Mouse (Mus musculus): ENCODE measurements around the gene Hoxd12. TPM values are rescaled to one million over a fixed set of nuclear protein-coding genes. Genes with fewer than 3 reads are reported as not detected.
A peak's percentile ranks its signal among the peaks of the same experiment; 100 is the strongest.

The Hoxd12 gene
- polyA plus RNA-seq, 1 experiment from 2014 or later: not detected

DNA sequence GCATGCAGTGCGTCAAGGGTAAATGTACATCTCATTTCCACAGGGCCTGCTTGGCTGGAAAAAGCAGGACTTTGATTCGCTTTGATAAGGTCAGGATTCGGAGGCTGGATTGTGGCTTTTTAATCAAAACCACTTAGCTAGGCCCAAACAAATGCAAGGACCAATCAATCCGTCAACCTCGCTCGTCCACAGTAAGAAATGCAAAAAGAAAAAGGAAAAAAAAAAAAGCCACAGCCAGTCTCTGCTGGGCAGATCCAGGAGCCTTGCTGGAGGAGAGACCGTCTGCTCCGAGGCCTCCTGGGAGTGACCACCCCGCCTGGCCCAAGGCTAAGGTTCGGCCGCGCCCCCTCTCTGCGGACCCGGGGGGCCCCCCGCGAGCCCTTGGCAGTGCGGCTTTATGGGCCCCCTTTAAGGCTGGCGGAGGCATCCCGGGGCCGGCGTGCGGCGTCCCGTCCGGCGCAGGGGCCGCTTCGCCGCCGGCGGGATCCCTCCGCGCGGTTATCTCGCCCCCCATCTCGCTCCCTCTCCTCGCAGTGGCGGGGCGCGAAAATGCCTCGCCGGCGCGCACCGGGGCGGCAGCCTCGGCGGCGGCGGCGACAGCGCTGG is 29.7 kb downstream of the Hoxd12 start, which contains the start of gene Hoxd8:
Gene Hoxd8, plus strand, starts transcription at position 223 of the 606 bp plus-strand sequence.
- peak; percentile 19; the same call in 1 of the 2 replicates for ATAC-seq (replicated peaks; ENCODE audit: extremely low read depth, insufficient read depth, low FRiP score)
- peak within 1 kb of the TSS; percentile 53 for H3K4me3 ChIP-seq (ENCODE audit: low read length)
- H3K4me1 ChIP-seq (ENCODE audit: control insufficient read depth, insufficient read depth, low read length): peaks cover 3% of the 10 kb centered on the region; the same call in 1 of the 2 replicates
- no peaks in the 10 kb centered on the region for H3K36me3 ChIP-seq (ENCODE audit: control insufficient read depth, insufficient read depth)
- no peaks in the 10 kb centered on the region for H3K9me3 ChIP-seq (replicated peaks; ENCODE audit: control insufficient read depth, low read length)
- no peak within 1 kb of the TSS for H3K27ac ChIP-seq (ENCODE audit: low read length)
- H3K9ac ChIP-seq (ENCODE audit: low read length): peak within 1 kb of the TSS; percentile 46
- WGBS: 3% methylated on average over 46 of the region's 52 CpGs
- peak within 1 kb of the TSS; percentile 77 for H3K4me2 ChIP-seq (ENCODE audit: low read depth, low read length)
- H3K27me3 ChIP-seq (ENCODE audit: control insufficient read depth, insufficient read depth, low read length): peaks cover 93% of the 10 kb centered on the region

DNA sequence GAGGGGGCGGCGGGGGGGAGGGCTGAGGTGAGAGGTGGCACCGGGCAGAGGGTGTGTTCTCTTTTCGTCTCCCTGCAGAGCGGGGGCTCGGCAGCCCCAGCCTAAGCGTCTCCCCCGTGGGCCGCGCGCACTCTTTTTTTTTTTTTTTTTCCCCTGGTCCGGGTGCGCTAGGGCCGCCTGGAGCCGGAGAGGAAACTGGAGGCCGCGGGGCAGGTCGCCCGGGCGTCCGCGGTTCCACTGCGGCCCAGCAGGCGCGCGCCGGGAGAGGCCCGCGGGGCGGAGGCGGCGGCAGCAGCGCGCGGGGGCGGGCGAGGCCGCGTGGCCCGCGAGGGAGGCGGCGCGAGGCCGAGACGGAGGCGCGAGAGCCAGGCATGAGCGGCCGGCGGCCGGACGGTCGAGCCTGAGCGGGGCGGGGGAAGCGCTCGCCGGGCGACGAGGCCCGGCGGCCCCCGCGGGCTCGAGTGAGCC is 30.2 kb downstream of the Hoxd12 start:
- H3K4me3 ChIP-seq (ENCODE audit: low read length): peak overlapping the region; percentile 53
- peak overlapping the region; percentile 77 for H3K4me2 ChIP-seq (ENCODE audit: low read depth, low read length)
- WGBS: under 1% methylated on average over 37 of the region's 66 CpGs
- peaks cover 3% of the 10 kb centered on the region; the same call in 1 of the 2 replicates for H3K4me1 ChIP-seq (ENCODE audit: control insufficient read depth, insufficient read depth, low read length)
- no peaks in the 10 kb centered on the region for H3K36me3 ChIP-seq (ENCODE audit: control insufficient read depth, insufficient read depth)
- H3K27ac ChIP-seq (ENCODE audit: low read length): no peak overlapping the region
- peak overlapping the region; percentile 46 for H3K9ac ChIP-seq (ENCODE audit: low read length)
- H3K27me3 ChIP-seq (ENCODE audit: control insufficient read depth, insufficient read depth, low read length): peaks cover 93% of the 10 kb centered on the region
- H3K9me3 ChIP-seq (replicated peaks; ENCODE audit: control insufficient read depth, low read length): no peaks in the 10 kb centered on the region
- no peak; the same call in 1 of the 2 replicates for ATAC-seq (replicated peaks; ENCODE audit: extremely low read depth, insufficient read depth, low FRiP score)

DNA sequence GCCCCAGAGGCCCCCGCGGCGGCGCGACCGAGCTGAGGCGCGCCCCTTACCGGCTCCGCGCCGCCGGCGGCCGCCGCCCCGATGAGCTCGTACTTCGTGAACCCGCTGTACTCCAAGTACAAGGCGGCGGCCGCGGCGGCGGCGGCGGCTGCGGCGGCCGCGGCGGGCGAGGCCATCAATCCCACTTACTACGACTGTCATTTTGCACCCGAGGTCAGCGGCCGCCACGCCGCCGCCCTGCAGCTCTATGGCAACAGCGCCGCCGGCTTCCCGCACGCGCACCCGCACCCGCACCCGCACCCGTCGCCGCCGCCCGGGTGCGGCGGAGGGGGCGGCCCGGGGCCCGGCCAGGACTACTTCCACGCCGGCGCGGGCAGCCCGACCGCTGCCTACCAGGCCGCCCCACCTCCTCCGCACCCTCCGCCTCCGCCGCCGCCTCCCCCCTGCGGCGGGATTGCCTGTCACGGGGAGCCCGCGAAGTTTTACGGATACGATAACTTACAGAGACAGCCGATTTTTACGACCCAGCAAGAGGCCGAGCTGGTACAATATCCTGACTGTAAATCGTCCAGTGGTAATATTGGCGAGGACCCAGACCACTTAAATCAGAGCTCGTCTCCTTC is 30.8 kb downstream of the Hoxd12 start:
- Histone ChIP-seq H3K4me1 (ENCODE audit: control insufficient read depth, insufficient read depth, low read length) (peaks cover 3% of the 10 kb centered on the region; the same call in 1 of the 2 replicates), H3K9ac (ENCODE audit: low read length) (peak overlapping the region; percentile 46)
- WGBS: under 1% methylated on average over 60 of the region's 85 CpGs

DNA sequence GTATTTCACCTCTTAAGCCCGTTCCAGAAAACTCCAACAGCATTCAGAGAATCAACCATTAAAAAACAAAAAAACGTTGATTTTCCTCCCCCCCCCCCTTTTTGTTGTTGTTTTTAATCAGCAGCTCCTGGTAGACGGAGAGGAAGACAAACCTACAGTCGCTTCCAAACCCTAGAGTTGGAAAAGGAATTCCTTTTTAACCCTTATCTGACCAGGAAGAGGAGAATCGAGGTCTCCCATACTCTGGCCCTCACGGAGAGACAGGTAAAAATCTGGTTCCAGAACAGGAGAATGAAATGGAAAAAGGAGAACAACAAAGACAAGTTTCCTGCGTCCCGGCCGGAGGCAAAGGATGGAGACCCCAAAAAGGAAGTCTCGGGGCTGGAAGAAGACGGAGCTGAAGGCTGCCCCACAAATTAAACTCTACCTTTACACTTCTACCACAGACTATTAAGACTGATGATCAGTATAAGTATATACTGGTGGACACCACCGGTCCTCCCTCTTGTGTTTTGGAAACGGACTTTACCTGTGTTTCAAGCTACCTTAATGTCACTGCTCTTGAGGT is 31.7 kb downstream of the Hoxd12 start:
- H3K36me3 ChIP-seq (ENCODE audit: control insufficient read depth, insufficient read depth): no peaks in the 10 kb centered on the region
- no peak overlapping the region for H3K4me3 ChIP-seq (ENCODE audit: low read length)
- no peak for ATAC-seq (replicated peaks; ENCODE audit: extremely low read depth, insufficient read depth, low FRiP score)
- peaks cover 3% of the 10 kb centered on the region; the same call in 1 of the 2 replicates for H3K4me1 ChIP-seq (ENCODE audit: control insufficient read depth, insufficient read depth, low read length)
- H3K27me3 ChIP-seq (ENCODE audit: control insufficient read depth, insufficient read depth, low read length): peaks cover 91% of the 10 kb centered on the region
- H3K27ac ChIP-seq (ENCODE audit: low read length): no peak overlapping the region
- no peak overlapping the region for H3K4me2 ChIP-seq (ENCODE audit: low read depth, low read length)
- no peak overlapping the region for H3K9ac ChIP-seq (ENCODE audit: low read length)
- 3% methylated on average over 13 of the region's 13 CpGs for WGBS
- no peaks in the 10 kb centered on the region for H3K9me3 ChIP-seq (replicated peaks; ENCODE audit: control insufficient read depth, low read length)

More for the DNA sequence above, 30.8 kb downstream of the Hoxd12 start:
- H3K36me3 ChIP-seq (ENCODE audit: control insufficient read depth, insufficient read depth): no peaks in the 10 kb centered on the region
- no peak; the same call in 1 of the 2 replicates for ATAC-seq (replicated peaks; ENCODE audit: extremely low read depth, insufficient read depth, low FRiP score)
- peak overlapping the region; percentile 53 for H3K4me3 ChIP-seq (ENCODE audit: low read length)
- peaks cover 93% of the 10 kb centered on the region for H3K27me3 ChIP-seq (ENCODE audit: control insufficient read depth, insufficient read depth, low read length)
- H3K27ac ChIP-seq (ENCODE audit: low read length): no peak overlapping the region
- H3K4me2 ChIP-seq (ENCODE audit: low read depth, low read length): peak overlapping the region; percentile 77
- H3K9me3 ChIP-seq (replicated peaks; ENCODE audit: control insufficient read depth, low read length): no peaks in the 10 kb centered on the region

DNA sequence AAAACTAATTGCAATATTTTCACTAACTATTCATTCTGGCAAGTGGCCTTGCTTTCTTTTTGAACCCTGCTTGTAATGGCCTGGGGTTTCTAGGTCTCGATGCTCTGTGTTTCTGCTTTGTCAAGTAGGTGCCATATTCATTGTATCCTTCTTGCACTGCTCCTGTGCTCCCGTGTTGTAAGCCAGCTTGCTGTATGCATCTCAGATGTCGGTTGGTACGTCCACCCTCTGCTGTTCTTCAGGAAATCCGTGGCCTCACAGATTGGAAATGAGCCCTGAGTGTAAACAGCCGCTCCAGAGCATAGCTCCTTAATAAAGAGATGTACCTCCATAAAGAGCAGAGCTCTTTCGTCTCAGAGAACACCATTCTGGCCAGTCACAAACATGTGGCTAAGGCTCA is 32.8 kb downstream of the Hoxd12 start:
- H3K36me3 ChIP-seq (ENCODE audit: control insufficient read depth, insufficient read depth): no peaks in the 10 kb centered on the region
- H3K4me3 ChIP-seq (ENCODE audit: low read length): no peak overlapping the region
- no peak overlapping the region for H3K9ac ChIP-seq (ENCODE audit: low read length)
- WGBS: 13% methylated on average over 7 of the region's 7 CpGs
- no peak for ATAC-seq (replicated peaks; ENCODE audit: extremely low read depth, insufficient read depth, low FRiP score)
- H3K27ac ChIP-seq (ENCODE audit: low read length): no peak overlapping the region
- peaks cover 94% of the 10 kb centered on the region for H3K27me3 ChIP-seq (ENCODE audit: control insufficient read depth, insufficient read depth, low read length)
- peaks cover 10% of the 10 kb centered on the region; the same call in 1 of the 2 replicates for H3K4me1 ChIP-seq (ENCODE audit: control insufficient read depth, insufficient read depth, low read length)
- H3K4me2 ChIP-seq (ENCODE audit: low read depth, low read length): no peak overlapping the region
- H3K9me3 ChIP-seq (replicated peaks; ENCODE audit: control insufficient read depth, low read length): no peaks in the 10 kb centered on the region

DNA sequence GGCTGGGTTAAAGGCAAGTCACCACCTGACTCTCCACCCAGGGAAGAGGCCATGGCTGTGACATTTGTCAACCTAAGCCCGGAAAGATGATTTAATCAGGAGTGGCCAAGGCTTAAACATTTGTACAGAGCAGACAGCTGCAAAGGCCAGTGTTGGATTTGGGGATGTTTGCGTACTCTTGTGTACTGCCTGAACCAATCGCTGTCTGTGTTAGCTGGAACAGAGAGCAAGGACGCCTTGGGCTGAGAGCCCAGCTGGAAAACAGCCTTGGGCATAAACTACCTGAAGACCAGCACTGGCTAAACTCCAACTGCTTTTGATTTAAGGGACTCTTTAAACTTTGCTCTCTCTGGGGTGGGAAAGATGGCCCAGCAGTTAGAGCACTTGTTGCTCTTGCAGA is 33.9 kb downstream of the Hoxd12 start:
- Histone ChIP-seq H3K27ac (ENCODE audit: low read length) (no peak overlapping the region), H3K36me3 (ENCODE audit: control insufficient read depth, insufficient read depth) (no peaks in the 10 kb centered on the region), H3K9me3 (replicated peaks; ENCODE audit: control insufficient read depth, low read length) (no peaks in the 10 kb centered on the region), H3K9ac (ENCODE audit: low read length) (no peak overlapping the region), H3K27me3 (ENCODE audit: control insufficient read depth, insufficient read depth, low read length) (peaks cover 94% of the 10 kb centered on the region), H3K4me2 (ENCODE audit: low read depth, low read length) (no peak overlapping the region), H3K4me3 (ENCODE audit: low read length) (no peak overlapping the region), H3K4me1 (ENCODE audit: control insufficient read depth, insufficient read depth, low read length) (peaks cover 10% of the 10 kb centered on the region; the same call in 1 of the 2 replicates)
- 20% methylated on average over 4 of the region's 4 CpGs for WGBS
- ATAC-seq (replicated peaks; ENCODE audit: extremely low read depth, insufficient read depth, low FRiP score): no peak

DNA sequence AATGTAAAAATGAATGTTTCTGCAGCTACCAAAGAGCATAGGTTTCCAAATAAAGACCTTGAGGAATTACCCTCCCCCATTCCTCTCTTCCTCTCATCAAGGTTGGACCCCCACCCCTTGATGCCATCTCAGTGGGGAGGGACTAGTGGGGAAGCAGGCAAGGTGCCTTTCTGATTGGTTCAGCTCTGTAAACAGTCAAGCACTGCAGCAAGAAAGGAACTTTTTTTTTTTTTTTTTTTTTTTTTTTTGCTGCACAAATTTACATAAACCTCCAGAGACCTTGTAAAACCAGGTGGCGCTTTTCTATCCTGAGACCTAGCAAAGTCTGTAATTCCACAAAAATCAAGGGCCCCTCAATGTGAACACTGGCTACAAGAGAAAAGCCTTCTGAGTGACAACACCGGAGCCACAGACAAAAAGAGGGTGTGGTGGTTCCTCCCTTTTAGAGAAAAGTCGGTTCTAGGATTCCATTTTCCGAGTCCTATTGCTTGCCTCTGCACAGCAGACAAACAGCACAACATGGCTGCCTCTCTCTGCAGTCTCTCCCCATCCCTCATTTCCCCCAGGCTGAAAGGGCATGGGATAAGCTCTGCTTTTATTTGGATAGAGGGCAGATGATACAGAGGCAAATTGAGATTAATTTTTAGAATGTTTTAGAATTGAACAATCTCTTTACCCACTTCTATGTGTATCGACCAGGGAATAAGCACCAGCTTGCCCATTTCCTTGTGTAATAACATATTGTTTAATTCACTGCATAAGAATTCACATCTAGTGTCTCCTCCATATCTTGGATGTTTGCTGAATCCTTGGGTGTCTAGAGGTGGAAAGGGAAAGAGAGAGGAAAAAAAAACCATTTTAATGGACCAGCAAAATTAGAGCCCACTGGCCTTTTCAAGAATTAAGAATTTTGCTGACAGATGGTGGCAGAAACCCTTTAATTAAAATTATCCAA is 34.9 kb downstream of the Hoxd12 start:
- H3K4me2 ChIP-seq (ENCODE audit: low read depth, low read length): no peak overlapping the region
- H3K9me3 ChIP-seq (replicated peaks; ENCODE audit: control insufficient read depth, low read length): no peaks in the 10 kb centered on the region
- peaks cover 94% of the 10 kb centered on the region for H3K27me3 ChIP-seq (ENCODE audit: control insufficient read depth, insufficient read depth, low read length)
- no peak overlapping the region for H3K4me3 ChIP-seq (ENCODE audit: low read length)
- WGBS: 8% methylated on average over 5 of the region's 5 CpGs
- ATAC-seq (replicated peaks; ENCODE audit: extremely low read depth, insufficient read depth, low FRiP score): no peak
- no peak overlapping the region for H3K27ac ChIP-seq (ENCODE audit: low read length)
- no peak overlapping the region for H3K9ac ChIP-seq (ENCODE audit: low read length)
- H3K4me1 ChIP-seq (ENCODE audit: control insufficient read depth, insufficient read depth, low read length): peaks cover 10% of the 10 kb centered on the region; the same call in 1 of the 2 replicates
- H3K36me3 ChIP-seq (ENCODE audit: control insufficient read depth, insufficient read depth): no peaks in the 10 kb centered on the region

DNA sequence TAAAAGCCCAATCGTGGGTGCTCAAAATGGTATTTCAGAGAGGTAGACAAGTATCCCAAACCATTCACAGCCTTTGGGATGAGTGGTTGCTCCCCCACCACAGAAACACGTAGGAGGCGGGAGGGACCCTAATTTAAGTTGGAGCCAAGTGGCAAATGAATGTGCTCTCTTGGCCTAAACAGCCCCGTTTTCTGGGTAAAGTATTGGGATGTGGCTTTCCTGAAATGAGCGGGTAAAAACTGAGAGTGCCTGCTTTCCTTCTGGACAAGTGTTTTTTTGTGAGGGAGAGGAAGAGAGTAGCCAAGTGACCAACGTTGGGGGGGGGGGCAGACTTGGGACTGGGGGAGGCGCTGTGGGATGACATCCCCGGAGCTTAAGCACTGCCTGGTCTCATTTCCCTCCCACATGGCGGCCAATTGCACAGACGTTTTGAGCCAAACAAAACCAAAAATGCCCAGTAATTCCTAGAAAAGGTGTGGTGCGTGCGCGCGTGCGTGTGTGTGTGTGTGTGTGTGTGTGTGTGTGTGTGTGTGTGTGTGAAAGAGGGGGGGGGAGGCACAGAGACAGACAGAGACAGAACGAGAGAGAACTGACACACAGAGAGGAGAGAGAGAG is 36.2 kb downstream of the Hoxd12 start:
- Histone ChIP-seq H3K9me3 (replicated peaks; ENCODE audit: control insufficient read depth, low read length) (no peaks in the 10 kb centered on the region), H3K4me3 (ENCODE audit: low read length) (no peak overlapping the region), H3K36me3 (ENCODE audit: control insufficient read depth, insufficient read depth) (no peaks in the 10 kb centered on the region), H3K27me3 (ENCODE audit: control insufficient read depth, insufficient read depth, low read length) (peaks cover 92% of the 10 kb centered on the region), H3K4me2 (ENCODE audit: low read depth, low read length) (no peak overlapping the region), H3K27ac (ENCODE audit: low read length) (no peak overlapping the region), H3K4me1 (ENCODE audit: control insufficient read depth, insufficient read depth, low read length) (peaks cover 7% of the 10 kb centered on the region; the same call in 1 of the 2 replicates), H3K9ac (ENCODE audit: low read length) (no peak overlapping the region)
- 2% methylated on average over 16 of the region's 16 CpGs for WGBS
- ATAC-seq (replicated peaks; ENCODE audit: extremely low read depth, insufficient read depth, low FRiP score): no peak
